Mouse (Mus musculus) frontal cortex, postnatal 10 days (tissue): Measurements from ENCODE around the gene Dcxr.
"Not testable (repeated sequence)": the region's sequence is repeated elsewhere in the genome, so short reads cannot be mapped to it uniquely, and the experiment has no call there.

ENCODE experiments used
- DNase-seq, 2 experiments: peaks; one replicate each; pipeline ENCODE4 v3.0.0; 2022; ENCODE audit warnings: low spot score in 2 of 2, mixed read lengths in 1 of 2

Gene Dcxr

DNA sequence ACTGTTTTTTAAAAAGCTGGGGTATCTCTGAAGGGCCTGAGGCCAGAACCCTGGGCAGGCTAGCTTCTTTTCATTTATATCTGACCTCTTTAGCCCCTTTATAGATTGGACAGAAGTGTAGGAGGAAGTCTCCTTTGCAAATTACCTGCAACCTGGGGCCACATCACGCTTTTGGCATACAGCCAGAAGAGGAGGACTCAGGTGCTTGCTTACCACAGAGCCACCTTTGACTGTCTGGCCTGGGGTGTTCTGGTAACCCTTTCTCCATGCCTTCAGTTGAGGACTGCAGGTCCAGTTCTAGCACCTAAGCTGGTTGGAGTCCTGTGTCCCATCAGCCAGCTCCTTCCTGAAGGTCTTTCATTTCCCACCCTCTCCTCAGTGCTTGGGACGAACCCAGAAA, 17.5 kb downstream of the Dcxr start:
- DNase-seq = peak in 1 of 2 experiments; percentile 4

DNA sequence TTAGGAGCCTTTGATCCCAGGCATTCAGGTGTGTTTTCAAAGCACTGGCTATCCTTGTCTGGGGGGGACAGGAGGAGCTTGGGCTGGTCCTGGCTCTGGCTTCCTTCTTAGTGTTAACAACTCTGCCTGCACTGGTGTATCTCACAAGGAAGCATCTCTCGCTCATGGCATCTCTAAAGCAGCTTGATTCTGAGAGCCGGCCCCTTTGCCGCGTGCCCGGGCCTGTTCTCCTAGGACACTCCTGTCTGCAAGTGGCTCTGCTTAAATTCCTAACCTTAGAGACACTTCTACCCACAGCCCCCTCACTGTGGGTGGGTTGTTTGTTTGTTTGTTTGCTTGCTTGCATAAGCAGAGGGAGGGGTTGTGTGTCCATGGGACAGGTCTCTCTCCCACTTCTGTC, 19.1 kb downstream of the Dcxr start:
- DNase-seq = no peak

DNA sequence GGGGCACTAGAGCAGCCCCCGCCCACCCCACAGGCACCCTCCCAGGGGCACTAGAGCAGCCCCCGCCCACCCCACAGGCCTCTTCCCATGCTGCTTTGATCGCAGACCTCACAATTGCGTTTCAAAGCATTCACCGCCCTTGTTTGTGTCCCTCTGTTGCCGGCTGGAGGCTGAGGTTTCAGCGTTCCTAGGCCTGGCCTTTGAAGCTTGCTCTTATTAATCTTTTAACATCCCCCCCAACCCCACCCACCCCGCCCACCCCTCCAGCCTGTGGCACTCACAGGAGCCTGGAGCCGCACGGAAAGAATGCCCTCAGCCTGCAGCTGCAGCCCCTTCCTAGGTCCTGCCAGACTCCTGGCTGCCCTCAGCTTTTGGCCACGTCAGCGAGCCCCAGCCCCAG, 19.9 kb downstream of the Dcxr start:
- DNase-seq = peak in 1 of 2 experiments; percentile 3

DNA sequence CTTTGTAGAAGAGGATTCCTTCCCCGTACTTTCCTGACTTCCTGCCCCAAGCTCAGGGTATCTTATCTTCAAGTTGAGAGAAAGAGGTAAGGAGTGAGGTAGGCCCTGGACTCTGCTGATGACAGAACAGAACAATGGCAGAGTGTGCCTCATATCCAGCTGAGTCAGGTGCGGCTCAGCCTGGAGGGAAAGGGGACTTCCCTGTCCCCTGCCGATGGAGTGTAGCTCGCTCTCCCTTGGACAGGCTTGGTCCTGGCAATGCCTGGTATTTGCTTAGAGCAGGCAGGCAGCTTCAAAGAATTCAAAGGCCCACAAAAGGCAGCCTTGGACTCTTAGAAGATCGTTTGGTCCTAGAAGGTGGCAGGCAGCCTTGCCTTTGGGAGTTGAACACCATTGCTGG, 21.0 kb downstream of the Dcxr start:
- no peak for DNase-seq

DNA sequence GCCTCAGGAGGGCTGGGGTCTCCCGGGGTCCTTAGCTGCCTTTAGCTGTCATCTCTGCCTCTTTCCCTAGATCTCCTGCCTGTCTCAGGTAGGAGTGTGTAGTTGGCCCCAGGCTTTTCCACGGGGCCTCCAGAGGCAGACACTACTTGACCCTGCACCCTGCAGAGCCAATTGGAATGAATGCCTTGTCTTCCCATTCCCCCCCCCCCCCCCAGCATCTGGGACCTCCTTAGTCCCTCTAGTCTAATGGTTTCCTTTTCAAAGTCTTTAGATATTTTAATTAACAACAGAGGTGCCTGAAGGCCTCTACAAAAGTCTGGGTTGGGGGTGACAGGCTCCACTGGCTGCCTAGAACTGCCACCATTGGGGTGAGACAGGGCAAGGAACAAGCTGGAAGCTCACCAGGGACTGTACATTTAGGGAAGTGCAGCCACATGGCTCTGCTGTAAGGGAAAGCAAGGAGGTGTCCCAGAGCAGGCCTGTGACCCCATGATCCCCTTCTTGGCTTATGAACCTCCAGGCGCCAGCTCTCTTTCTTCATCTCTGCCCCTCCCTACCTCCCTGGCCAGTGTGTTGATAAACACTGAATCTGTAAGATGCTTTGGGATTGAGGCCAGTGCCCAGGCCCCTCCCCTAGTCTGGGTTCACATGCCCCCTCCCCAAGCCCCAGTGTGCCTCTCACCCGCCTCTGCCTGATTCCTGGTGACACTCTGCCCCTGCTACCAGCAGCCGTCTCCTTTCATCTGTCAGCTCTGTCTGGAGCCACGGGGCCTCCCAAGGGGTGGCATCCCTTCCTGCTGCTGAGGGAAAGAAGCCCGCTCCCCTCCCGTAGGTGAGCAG, 22.4 kb downstream of the Dcxr start:
- peak in 1 of 2 experiments; percentile 4 for DNase-seq

DNA sequence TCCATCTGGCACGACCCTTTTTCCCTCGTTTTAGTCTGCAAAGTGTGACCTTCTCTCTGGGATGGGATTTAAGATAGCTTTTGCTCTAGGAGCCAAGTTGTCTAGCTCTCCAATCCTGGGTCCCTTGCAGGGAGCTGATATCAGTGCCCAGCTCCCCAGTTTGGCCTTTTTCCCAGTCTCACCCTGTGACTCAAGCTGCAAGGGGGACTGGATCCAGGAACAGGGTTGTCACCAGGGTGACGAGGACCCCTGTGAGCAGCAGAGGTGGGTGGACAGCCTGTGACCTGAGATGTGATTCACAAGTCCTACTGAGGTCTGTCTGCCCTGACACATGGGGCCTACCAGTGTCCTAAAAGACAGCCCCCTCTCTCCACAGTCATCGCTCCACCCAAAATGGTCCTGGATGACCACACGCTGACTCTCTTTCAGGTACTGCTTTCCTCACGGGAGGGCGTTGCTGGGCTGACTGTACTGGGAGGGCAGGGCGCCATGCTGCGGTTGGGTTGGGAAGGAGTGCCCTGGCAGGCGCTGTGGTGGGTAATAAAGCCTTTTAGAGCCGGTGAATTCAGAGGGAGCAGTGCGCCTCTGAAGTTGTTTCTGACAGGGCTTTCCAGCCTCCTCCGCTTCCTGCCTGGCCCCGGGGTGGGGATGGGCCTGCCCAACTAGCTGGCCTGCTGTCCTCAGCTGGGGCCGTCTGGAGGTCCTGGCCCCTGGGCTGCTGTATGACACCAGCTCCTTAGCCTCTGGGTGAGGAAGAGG, 23.2 kb downstream of the Dcxr start:
- DNase-seq = peak in 1 of 2 experiments; percentile 5

DNA sequence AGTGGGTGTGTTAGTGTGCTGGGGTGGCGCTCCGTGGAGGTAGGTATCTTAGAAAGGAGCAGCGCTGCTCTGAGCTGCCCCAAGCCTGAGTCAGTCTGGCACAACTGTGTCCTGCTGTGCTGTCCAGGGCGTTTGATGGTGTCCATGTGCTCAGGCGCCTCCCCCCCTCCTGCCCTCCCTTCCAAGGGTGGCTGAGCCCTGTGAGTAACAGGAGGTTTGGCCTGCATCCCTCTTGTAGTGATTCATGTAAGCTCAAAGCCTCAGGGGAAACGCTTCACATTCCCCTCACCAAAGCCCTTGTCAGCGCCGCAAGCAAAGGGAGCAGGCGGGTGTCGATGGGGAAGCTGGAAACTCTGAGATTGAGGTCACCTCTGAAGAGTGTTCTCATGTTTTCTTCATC, 29.3 kb downstream of the Dcxr start:
- DNase-seq = no peak

DNA sequence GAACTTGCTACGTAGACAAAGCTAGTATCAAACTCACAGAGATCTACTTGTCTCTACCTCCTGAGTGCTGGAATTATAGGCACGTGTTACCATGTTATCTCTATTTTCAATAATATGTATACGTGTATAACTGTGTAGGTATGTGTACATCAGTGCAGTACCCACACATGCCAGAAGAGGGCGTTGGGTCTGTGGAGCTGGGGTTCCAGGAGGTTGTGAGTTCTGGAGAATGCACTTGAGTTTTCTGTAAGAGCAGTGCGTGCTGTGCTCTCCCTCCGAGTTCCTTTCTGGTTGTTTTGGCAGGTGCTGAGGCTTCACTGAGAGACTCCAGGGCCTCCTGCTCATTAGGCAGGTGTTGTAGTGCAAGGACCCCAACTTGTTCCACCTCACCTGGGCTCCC, 30.5 kb downstream of the Dcxr start:
- DNase-seq = no peak

DNA sequence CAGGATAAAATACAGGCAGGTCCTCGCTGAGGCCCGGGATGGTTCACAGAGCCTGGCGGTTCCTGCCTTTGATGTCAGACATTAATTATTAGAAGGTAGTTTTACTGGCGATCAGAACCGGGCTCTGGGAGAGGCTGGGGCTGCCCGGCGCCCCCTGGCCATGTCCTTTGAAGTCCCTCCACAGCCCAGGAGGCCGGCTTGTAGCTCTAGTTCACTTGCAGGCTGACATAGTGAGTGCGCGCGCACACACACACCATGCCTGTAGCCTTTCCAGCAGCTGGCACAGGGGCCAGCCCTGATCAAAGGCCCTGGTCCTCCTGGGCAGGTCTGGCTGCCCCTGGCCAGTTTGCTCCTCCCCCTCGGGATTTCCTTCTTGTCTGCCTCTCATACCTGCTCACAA, 31.4 kb downstream of the Dcxr start:
- no peak for DNase-seq

DNA sequence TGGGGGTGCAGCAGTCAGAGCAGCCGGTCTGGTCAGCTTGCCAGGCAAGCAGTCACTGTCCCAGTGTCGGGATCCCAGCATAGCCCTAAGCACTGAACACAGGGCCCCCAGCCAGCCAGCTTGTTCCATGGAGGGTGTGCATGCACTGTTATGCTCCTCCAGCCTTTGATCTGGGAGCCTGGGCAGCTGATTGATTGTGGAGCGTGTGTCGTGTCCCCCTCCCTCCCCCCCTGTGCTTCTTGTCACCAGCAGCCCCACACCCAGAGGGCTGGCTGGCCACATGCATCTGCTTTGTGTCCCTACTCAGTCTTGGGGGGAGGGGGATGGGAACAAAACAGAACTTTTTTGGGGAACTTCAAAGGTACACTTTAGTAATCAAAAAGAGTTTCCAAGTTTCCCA, 31.9 kb downstream of the Dcxr start:
- no peak for DNase-seq

DNA sequence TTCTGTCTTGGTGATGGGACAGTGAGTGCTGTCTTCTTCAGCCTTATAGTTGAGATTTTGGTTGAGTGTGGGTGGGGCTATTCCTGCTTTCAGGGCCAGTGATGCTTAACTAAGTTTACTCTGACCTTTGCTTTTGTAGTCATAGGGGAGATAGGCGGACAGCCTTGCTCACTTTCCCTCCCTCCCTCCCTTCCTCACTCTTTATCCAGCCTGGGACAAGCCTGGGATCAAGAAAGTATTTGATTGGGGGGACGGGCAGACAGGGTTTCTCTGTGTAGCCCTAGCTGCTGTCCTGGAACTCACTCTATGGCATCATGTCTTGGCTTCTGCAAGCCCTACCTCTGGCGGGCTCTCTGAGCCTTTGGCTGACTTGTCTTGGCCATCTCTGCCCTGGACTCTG, 33.6 kb downstream of the Dcxr start:
- DNase-seq = no peak

DNA sequence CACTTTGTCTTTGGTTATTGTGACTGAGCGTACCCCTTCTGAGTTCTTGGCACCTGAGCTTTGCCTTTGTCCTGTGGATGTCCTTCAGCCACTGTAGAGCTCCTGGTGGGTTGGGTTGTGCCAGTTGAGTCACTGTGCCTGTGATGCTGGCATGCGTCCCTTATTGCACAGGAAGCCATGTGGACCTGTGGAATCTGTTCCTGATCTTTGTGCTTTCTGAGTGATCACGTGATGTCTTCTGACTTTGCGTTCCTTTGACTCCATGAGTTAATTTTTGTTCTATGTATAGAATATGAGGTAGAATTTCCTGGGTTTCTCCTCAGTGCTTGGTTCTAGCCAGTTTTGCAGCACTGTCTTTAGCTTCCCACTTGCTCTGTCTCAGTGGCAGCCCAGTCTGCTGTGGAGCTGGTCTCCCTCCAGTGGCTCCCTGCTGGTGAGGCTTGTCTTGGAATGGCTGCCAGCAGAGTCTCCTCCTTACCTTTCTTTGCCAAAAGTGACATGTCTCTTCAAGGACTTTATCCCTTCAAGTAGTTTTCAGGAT, 34.5 kb downstream of the Dcxr start:
- DNase-seq = no peak

DNA sequence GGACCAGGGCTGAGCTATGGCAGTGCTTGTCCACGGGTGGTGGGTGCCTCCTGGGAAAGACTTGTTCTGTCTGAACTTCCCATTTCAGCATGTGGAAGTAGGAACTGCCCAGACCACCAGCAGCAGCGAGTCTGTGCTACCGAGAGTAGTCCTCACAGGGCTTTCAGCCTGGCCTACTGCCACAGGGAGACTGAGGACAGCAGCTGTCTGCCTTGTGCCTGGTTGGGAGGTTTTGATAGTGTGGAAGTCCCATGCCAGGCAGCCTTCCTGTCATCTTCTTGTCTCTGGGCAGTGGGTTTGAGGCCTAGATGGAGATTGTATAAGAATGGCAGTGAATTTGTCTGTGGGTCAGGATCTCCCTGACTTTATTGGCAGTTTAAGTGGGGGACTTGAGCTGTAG, 37.7 kb downstream of the Dcxr start:
- no peak for DNase-seq

DNA sequence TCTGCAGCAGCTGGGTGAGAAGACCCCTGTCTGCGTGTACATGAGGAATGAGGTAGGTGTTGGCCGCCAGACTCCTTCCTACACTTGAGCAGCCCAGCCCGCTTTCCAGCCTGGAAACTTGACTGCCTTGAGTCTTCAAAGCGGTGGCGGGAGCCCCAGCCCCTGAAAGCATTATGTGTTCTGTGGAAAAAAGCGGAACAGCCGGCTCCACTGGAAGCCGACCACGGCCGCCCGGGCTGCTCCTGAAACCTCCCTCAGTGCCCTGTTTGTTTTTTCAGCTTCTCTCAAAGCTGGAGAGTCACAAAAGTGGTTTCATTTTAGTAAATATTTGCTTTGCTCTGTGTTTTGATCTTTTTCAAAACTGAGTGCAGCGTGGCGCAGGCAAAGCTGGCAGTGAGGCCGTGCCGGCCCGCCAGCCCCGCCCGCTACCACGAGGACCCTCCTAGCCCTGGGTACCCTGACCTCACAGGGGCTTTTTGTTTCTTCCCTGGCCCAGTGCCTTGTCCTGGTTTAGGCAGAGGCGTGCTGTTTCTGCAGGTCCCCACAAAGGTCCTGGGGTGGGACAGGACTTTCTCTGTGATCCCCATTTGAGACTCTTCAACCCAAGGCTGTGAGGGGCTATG, 40.3 kb downstream of the Dcxr start:
- no peak for DNase-seq

DNA sequence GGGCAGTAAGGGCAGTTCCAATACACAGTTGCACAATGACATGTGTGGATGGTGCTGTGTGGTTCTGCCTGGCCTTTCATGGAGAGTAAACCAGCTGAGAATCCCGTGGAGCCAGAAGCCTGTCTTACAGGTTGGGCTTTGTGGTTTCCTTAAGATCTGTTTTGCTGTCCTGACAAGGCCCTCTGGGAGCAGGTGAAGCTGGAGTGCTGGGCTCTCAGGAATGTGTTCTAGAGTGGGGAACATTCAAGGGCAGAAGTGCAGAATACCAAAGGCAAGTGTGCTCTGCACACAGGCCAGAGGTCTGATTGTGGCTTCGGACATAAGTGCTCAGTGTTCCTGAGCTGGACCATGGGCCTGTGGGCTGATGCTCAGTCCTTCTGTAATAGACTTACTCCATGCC, 42.4 kb downstream of the Dcxr start:
- no peak for DNase-seq

DNA sequence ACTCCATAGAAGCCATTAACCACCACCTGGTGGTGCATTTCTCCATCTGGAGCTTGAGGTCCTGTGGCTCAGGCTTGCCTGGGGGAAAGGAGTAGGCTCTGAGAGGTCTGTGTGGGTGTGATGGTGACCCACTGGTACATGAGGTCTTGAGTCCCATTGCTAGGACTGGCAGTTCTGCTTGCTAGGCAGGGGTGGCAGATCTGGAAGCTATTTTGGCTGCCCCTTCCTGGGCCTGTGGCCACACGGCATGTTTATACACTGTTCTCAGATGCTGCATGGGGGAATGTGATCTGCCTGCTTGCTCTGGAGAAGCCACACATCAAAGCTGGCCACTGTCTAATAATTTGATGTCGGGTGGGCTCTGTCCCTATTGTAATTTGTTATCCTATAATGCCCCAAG, 43.0 kb downstream of the Dcxr start:
- DNase-seq = no peak

DNA sequence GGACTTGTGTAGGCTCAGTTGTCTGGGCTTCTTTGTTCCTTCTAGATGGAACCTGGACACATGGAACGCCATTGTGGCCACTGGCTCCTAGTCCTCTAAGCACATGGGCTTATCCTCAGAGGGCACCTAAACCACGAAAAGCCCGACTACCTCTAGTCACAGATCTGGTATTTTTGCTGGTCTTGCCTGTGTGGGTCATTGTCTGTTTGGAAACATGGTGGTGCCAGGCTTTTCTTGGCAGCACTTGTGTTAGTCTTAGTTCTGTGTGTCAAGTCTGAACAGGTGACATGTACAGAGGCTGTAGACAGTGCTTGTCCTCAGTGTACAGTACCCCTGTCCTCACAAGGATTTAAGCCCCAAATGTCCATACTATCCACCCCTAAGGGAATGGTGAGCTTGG, 43.5 kb downstream of the Dcxr start:
- DNase-seq = no peak

DNA sequence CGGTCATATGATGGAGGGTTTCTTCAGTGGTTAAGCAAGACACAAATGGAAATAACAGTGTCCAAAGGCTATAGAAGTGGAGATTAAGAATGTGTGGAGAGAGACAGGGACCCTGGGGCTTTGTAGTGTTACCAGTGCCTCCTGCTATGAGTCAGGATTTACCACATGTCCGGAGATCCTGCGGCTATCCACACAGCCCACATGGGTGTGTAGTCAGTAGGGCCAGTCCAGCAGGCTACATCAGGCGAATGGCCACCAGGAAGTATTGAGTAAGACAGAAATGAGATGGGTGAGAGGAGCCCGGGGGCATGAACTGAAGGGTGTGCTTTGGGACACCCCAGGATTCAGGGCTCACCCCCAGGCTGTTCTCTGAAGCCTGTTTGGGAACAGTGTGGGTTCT, 44.4 kb downstream of the Dcxr start:
- DNase-seq = no peak

DNA sequence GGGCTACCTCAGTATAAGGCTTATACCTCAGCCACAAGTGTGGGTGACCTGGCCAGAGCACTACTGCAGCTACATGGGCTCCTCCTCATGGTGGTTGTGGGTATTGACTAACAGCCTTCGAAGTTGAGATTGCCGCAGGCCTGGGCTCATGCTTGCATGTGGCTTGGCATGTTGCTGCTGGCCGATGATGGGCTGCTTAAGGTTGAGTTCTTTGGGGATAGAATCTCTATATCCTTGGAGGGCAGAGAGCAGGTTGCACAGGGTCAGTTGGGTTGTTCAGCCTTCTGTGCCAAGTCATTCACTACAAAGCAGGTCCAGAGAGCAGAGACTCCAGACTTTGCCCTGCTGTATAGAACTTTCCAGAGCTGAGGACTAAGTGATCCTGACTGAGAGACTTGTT, 47.2 kb downstream of the Dcxr start:
- no peak for DNase-seq

DNA sequence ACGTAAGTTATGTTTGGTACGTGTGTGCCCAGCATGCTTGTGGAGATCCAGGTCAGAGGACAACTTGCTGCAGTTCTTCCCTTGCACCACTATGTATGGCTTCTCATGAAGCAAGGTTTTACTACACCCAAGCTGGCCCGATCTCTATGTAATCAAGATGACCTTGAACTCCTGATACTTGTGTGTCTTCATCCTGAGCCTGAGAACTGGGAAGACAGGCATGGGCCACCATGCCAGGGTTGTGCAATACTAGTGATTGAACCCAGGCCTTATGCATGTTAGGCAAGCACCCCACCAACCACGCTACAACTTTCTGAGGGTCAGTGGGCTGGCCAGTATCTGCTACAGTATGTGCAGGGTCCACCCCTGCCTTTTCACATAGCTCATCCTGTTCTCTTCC, 50.1 kb downstream of the Dcxr start:
- no peak for DNase-seq

DNA sequence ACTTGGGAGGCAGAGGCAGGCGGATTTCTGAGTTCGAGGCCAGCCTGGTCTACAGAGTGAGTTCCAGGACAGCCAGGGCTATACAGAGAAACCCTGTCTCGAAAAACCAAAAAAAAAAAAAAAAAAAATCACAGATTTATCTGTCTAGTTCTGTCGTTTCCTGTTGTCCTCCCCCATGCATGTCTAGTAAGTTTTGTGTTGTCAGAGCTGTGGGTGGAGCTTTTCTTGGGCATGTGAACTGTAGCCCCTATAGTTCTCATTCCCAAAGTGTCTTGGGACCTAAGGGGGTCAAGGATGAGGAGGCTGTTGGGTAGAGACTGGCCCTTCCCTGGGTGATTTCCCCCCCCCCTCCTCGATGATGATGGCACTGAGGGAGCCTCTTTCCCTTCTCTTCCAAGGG, 51.2 kb downstream of the Dcxr start:
- DNase-seq = not testable (repeated sequence)
